Mouse (Mus musculus): ENCODE results near the gene 5730522E02Rik.

5730522E02Rik gene

DNA sequence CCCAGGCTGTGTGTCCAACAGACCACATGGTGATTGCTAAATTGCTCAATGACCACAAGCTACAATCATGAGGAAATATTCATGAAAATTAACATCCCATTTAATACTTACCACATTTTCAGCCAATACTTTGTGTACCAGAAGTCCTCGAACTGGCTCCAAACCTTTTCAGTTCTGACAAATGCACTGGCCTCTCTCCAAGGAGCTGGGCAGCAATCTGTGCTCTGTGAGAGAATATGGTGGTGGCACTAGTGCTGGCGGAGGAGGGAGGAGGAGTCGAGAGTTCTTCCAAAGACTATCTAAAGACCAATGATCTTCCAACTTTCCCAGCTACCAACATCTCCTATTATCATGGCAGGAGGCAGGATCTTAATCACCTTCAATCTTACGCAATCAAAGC lies 525.8 kb downstream of the 5730522E02Rik start:
- no peak for DNase-seq (ENCODE audit: low spot score in 2 of 2)

DNA sequence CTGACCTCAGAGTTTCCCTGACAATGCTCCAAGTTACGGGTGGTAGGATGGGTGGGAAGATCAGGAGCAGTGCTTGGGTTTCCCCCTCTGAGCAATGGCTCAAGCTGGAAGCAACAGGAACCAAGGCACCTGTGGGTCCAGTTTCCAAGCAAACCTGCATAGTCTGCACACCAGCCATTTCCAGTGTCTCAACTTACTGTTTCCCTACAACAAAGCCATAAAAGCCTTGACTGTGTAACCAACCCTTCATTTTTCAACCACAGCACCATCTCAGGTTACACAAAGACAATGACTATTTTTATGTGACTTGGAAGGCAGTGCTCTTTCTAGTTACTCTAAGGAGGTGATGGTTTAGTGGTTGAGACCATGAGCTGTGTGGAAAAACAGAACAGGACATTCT lies 530.7 kb downstream of the 5730522E02Rik start:
- no peak for DNase-seq (ENCODE audit: low spot score in 2 of 2)

DNA sequence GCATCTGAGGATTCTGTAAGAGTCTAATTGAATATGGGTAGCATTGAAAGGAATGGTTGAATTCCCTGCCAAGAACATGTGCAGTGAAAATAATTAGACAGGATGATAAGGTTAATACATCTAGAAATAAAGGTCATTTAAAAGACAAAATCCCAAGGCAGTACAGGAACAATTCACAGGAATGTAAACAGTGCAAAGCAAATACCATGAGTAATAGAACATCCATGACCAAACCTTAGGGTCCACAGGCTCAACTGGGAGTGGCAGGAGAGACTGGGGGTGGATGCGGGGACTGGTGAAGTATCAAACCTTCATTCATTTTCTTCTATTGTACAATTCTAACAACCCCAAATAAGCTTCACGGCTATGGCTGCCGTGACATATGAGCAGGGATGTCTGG lies 536.4 kb downstream of the 5730522E02Rik start:
- no peak for DNase-seq (ENCODE audit: low spot score in 2 of 2)

DNA sequence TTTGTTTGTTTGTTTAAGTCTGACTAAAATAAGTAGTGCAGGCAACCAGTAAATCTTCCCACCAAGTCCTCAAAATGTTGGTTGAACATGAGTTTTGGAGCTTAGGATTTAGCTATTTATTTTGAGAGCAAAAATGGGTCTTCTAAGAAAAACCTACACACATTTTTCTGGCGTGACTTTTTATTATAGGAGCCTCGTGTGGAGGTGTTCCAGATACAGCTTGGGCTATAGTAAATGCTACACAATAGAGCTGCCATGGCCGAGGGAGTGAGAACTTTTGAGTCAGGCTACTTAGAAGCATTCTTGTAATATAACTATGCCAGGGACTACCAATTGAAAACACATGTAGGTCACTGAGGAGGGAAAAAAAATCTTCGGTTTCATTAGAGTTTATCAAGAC lies 540.5 kb downstream of the 5730522E02Rik start:
- no peak for DNase-seq (ENCODE audit: low spot score in 2 of 2)

DNA sequence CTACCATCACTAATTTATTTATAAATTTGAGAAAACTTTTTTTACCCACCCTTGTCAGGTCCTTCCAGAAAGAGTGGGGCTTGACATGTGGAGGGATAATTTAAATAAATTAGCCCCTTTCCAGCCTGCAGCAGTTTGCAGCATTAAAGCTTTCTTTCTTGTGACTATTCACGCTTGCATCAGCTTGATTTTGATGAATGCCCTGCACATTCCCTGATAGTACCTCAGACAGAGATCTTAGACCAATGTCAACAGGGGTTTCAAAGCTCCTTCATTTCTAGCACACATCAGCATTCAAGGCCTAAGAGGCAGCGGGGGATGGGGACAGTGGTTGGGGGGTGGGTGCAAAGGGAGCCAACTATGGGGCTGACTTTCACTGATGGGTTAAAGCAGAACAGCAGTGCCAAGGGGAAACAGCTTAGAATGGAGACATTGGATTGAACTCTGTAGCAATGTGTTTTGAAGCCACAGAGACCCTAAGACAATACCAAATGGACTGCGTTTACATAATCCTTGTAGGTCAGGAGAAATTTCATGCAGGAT lies 545.9 kb downstream of the 5730522E02Rik start:
- DNase-seq (ENCODE audit: low spot score in 2 of 2), result no peak

DNA sequence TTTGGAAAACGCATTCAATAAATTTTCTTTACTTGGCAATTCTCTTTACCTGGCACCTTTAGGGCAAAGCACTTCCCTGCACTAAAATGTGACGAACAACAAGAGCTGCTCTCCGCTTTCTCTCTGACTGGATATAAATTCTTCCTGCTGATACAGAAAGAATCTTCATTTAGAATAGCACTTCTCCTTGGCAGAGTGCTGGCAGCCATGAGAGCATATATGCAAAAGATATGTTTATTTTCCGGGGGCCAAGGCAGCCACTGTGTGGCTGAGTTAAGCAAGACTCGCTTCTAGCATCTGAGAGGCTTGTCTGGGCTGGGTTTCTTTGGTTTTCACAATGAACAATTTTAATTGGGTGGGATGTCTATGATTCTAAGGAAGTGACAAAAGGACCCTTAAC lies 564.3 kb downstream of the 5730522E02Rik start:
- DNase-seq (ENCODE audit: low spot score in 2 of 2), result no peak

DNA sequence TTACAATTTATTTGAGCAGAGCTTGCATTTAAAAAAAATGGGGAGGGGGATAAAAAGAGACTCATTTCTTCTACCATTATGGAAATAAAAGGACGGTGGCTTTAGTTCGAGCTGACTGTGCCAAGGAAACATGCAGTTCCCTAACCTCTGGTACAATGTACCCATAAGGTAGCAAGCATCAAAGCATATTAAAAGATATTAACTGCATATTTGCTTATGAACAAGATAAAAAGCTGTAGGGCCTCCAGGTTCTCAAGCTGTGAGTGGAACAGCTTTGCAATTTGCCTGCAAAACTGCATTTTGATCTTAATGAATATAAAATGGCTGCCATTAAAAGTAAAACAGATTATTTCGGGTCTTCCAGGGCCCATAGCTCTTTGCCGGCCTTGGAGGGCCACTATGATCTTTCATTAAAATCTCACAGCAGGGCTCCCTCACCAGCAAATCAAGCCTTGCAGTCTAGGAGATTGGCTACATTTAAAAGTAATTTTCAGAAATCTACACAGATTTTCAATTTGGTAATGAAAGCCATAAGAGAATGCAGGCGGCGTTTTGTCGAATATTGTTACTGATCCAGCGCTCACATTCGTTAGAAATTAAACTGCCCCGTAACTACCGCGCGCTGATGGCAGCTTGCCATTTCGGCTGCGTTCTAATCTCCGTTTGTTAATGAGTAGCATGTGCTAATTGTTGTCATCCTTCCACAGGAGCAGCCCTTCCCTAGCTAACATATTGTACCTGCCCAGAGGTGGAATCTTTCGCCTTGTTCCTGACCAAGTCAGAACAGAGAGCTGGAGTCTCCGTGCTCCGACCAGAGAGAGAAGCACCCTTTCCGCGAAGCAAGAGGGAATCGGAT lies 565.6 kb downstream of the 5730522E02Rik start:
- DNase-seq (ENCODE audit: low spot score in 2 of 2), result no peak

DNA sequence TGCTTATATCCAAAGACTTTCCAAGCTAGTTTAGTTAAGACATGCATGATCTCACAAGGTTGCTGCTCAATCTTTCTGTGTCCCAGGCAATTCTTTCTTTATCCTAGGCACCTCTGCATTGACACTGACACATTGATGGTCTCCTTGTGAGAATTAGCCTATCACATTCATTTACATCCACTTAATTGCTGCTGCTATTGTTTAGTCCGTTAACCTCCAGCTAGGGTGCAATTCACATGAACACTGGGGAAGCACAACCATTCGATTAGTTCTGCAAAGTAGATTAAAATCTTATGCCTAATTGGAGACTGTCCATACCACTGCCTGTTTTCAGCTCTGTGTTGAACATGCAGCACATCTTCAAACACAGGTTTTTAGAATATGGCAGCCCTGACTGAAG lies 603.7 kb downstream of the 5730522E02Rik start:
- DNase-seq (ENCODE audit: low spot score in 2 of 2), result no peak

DNA sequence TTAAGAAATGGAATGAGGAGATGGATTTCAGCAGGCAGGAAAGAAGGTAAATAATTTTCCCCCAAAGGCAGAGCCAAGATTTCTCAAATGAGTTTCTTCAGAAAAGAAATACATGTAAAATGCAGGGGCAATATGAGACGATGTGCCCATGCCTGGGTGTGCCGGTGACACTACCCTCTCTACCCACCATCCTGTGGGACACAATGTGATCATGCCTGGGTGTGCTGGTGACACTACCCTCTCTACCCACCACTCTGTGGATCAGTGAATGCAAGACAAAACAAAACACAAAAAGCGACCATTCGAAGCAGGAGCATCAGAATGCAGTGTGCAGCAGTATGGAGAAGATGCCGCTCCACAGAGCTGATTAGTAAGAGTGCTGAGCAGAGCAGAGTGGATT lies 610.5 kb downstream of the 5730522E02Rik start:
- no peak for DNase-seq (ENCODE audit: low spot score in 2 of 2)

DNA sequence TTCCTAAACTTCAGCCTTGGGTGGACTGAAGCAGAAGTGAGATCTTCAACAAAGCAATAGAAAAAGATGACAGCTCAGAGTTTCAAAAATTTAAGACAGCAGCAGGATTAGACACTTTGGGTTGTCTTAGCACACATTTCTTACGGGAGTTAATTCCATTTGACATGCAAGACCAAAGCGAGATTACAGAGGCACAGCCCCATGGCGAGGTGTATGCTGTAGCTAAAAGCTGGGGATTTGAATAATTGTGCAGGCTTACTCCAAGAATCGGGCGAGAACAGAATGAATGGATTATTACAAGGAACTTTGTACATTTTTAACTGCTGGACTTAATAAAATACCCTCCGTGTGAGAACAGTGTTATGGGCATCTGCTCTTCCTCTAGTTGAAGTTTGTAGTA lies 615.3 kb downstream of the 5730522E02Rik start:
- no peak for DNase-seq (ENCODE audit: low spot score in 2 of 2)

DNA sequence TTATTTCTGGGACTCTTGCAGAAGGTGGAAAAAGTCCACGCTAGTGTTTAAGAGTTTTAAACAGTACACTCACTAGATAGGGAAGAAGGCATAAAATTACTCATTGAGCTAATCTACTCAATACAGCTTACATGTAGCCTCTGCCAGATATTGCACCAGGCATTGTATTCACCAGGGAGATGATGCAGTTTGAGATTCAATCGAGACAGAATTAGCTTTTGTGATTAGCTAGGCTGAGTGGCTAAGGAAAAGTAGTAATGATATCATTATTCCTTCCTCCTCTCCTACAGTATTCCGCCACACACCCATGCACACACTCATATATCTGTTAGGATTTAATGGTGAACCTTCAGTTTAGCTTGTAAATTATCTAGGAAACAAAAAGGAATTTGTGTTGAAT lies 615.8 kb downstream of the 5730522E02Rik start:
- DNase-seq (ENCODE audit: low spot score in 2 of 2), result no peak

DNA sequence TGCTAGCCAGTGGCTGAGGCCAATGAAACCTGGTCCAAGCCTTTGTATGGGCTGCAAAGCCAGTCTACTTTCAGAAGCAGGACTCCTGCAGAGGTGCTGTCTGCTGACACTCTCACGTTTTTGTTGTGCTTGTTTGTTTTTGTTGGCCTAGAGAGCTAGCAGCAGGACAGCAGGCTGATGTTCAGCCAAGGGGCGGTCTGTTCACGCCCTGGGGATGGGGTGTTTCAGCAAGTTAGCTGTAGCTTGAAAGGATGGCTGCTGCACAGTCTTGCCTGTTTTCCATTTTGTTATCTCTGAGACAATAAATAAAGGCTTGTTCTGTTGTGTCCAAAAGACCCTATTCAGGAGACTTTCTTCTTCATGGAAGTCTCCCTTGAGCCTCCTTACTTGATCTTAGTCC lies 618.3 kb downstream of the 5730522E02Rik start:
- DNase-seq (ENCODE audit: low spot score in 2 of 2), result no peak

DNA sequence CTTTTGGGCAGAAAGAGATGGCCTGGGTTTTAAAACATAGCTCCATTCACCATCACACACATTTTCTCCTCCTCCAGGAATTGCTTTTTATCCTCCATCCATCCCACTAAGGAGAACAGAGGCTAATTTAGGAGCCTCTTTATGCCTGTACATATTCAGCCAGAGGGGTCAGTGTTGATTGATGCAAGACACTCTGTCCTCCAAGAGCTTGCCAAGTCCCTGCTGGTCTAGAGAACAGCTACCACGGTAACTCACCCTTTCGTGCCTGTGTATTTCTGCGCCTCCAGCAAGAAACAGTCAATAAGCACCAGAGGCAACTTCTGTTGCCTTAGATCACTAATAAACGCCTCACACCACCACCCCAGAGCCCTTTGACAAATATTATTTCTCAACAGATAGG lies 620.3 kb downstream of the 5730522E02Rik start:
- no peak for DNase-seq (ENCODE audit: low spot score in 2 of 2)

DNA sequence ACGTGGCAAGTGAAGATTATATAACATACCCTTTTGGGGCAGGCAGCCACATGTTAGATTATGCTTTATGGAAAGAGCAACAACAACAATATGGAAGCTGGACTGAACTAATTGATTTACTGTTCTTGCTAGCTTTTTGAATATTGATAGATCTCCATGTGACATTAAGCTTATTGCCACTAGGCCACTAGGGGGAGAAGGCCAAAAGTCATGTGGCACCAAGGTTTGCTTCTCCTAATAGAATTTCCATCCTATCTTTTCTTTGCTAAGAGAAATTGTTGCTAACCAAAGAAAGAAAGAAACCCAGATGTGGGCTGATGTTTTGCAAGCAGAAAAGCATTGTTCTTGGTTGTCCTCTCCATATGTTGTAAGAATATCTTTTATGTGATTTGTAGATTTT lies 621.1 kb downstream of the 5730522E02Rik start:
- DNase-seq (ENCODE audit: low spot score in 2 of 2), result no peak

DNA sequence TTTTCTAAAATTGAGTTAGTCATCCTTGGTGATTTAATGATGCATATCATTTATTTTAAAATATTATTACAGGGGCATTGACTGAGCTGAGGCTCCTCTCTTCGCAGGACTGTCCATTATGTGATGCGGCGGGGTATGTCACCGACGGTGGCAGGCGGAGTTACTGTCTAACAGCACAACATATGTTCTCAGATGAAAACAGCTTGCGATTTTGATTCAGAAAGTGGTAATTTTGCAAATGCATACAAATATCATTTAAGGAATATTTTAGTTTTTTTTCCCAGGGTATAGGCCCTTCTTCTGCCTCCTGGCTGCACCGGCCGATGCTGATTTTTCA lies 636.5 kb downstream of the 5730522E02Rik start:
- no peak for DNase-seq (ENCODE audit: low spot score in 2 of 2)

DNA sequence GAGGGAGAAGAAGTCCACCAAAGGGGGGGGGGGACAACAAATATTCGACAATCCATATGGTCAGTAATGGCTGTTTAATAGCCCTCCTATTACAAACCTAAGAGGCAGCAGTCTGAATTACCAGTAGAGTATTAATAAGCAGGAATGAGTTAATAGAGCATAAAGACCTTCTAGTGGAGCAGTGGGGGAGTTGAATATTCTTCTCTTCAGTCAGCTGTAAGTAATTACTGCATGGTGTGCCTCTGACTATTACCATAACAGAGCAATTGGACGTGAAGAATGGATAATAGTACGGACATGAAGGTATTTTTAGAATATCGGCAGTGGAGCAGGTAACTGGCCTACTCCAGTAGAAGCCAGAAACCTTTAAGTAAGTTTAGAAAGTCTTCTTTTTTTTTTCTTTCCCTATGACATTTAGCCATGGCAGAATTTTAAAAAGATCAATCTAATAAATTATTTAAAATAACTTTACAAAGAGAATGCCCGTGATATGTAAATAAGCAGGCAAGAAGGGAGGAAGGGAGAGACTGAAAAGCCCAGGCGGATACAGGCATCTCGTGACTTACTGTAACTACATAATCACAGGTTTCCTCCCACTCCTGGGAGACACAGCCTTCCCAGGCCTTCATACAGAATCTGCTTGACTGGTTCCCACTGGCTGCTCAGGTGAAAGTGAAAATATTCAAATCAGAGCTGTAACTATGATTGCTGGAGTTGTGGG lies 637.0 kb downstream of the 5730522E02Rik start:
- DNase-seq (ENCODE audit: low spot score in 2 of 2), result no peak

DNA sequence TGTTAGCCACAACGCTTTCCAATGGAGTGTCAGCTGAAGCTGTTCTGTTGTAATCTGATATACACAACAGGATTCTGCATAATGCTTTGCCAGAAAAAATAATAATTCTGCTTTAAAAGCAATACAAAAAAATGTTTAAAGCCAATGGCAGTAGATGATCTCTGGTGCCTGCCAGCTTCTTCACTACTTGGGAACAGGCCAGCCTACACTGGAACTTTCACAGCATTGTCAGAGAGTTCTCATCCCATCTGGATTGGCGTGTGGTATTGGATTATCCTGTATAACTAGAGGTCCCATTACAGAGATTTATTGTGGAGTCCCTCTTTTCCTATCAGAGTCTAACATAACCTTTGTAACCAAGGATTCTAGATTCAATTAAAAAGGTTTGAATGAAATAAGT lies 639.2 kb downstream of the 5730522E02Rik start:
- DNase-seq (ENCODE audit: low spot score in 2 of 2), result no peak

All from spleen, postnatal 14 days (tissue).